33 mouse cellular contexts compared by ENCODE assay signal in genomic region chr2:61159761-61160160, GRCm38 (mm10).
"Had no signal": no experiment of that assay in that cellular context is flagged by ENCODE, and none has a peak within 500 bp of the region (broad histone marks: within the 10 kb centered on the region; RNA-seq: fewer than 3 reads in every experiment).

No protein-coding gene starts in this region.

- H3K4me3 ChIP-seq: heart, embryonic 12.5 days; heart, embryonic 13.5 days; heart, embryonic 15.5 days; hindbrain, embryonic 10.5 days; hindbrain, embryonic 12.5 days; hindbrain, embryonic 13.5 days; hindbrain, embryonic 15.5 days; intestine, embryonic 15.5 days; kidney, embryonic 15.5 days; layer of hippocampus, adult 2 months had no signal

- H3K9me3 ChIP-seq: heart, embryonic 12.5 days; heart, embryonic 13.5 days; heart, embryonic 15.5 days; hindbrain, embryonic 10.5 days; hindbrain, embryonic 12.5 days; hindbrain, embryonic 13.5 days; hindbrain, embryonic 15.5 days; intestine, embryonic 15.5 days; kidney, embryonic 15.5 days had no signal

- H3K36me3 ChIP-seq: heart, embryonic 12.5 days; heart, embryonic 13.5 days; heart, embryonic 15.5 days; hindbrain, embryonic 10.5 days; hindbrain, embryonic 12.5 days; hindbrain, embryonic 13.5 days; hindbrain, embryonic 15.5 days; intestine, embryonic 15.5 days; kidney, embryonic 15.5 days had no signal

- DNase-seq: heart, postnatal 10 days; heart, postnatal 14 days; heart, postnatal 36 days; heart, postnatal 4 days; kidney, adult 11 months; kidney, adult 18-20 months; kidney, adult 2 months; kidney, adult 8-10 months; kidney, adult 9 months; kidney, postnatal 10 days; kidney, postnatal 14 days; kidney, postnatal 25 days; kidney, postnatal 36 days; kidney, postnatal 4 days; layer of hippocampus, adult 9-11 months; layer of hippocampus, postnatal 36 days had no signal

- H3K27ac ChIP-seq: heart, embryonic 13.5 days; heart, embryonic 15.5 days; hindbrain, embryonic 10.5 days; hindbrain, embryonic 12.5 days; hindbrain, embryonic 13.5 days; hindbrain, embryonic 14.5 days; hindbrain, embryonic 15.5 days; hindbrain, postnatal 0 days; intestine, embryonic 15.5 days; kidney, embryonic 15.5 days; kidney, postnatal 0 days; layer of hippocampus, adult 2 months had no signal

- H3K27me3 ChIP-seq: heart, embryonic 12.5 days; heart, embryonic 13.5 days; heart, embryonic 15.5 days; hindbrain, embryonic 12.5 days; hindbrain, embryonic 13.5 days; hindbrain, embryonic 15.5 days; intestine, embryonic 15.5 days; kidney, embryonic 15.5 days had no signal

- ATAC-seq: hindbrain, embryonic 16.5 days; hindbrain, postnatal 0 days; inflammation-experienced regulatory T-cells, adult 6 months; intestine, embryonic 15.5 days; intestine, embryonic 16.5 days; intestine, postnatal 0 days had no signal

- H3K4me1 ChIP-seq: heart, embryonic 15.5 days; hindbrain, embryonic 13.5 days; hindbrain, embryonic 15.5 days; intestine, embryonic 15.5 days; kidney, embryonic 15.5 days had no signal
